Mouse (Mus musculus) lung, embryonic 16.5 days (tissue): Measurements from ENCODE around the gene Cdh13. TPM values are rescaled to one million over a fixed set of nuclear protein-coding genes. Genes with fewer than 3 reads are reported as not detected.

Experiments used
- ATAC-seq: fragments of 200-750 bp; cut with Nextera tagmentation; 2 replicates; pipeline ENCODE4 v1.8.0; 2017; ENCODE audit warnings: low read depth, mild to moderate bottlenecking, moderate library complexity
- H3K27ac ChIP-seq: fragments of 300-500 bp; sonication (generic); 2 replicates; pipeline ENCODE4 v1.5.1; 2014; ENCODE audit warnings: mild to moderate bottlenecking, control low read depth, low read length
- H3K27me3 ChIP-seq: fragments of 300-500 bp; sonication (generic); 2 replicates; pipeline ENCODE4 v1.6.1; 2014; ENCODE audit warnings: low read depth, low read length, mixed read lengths; ENCODE audit not compliant: control insufficient read depth, insufficient read depth
- H3K36me3 ChIP-seq: fragments of 300-500 bp; sonication (generic); 2 replicates; pipeline ENCODE4 v1.6.1; 2014; ENCODE audit warnings: low read length; ENCODE audit not compliant: control insufficient read depth, insufficient read depth
- H3K4me1 ChIP-seq: fragments of 300-500 bp; sonication (generic); replicated peaks from 2 replicates; pipeline ENCODE4 v1.6.1; 2014; ENCODE audit warnings: low read length, mixed read lengths; ENCODE audit not compliant: control insufficient read depth, insufficient read depth
- H3K4me2 ChIP-seq: fragments of 300-500 bp; sonication (generic); 2 replicates; pipeline ENCODE4 v1.6.1; 2014; ENCODE audit warnings: low read depth, low read length, control low read depth
- H3K4me3 ChIP-seq: fragments of 300-500 bp; sonication (generic); 2 replicates; pipeline ENCODE4 v1.5.1; 2014; ENCODE audit warnings: mild to moderate bottlenecking, low read length, control low read depth
- H3K9ac ChIP-seq: fragments of 300-500 bp; sonication (generic); 2 replicates; pipeline ENCODE4 v1.6.1; 2014; ENCODE audit warnings: low read length, control low read depth
- H3K9me3 ChIP-seq: fragments of 300-500 bp; sonication (generic); 2 replicates; pipeline ENCODE4 v1.6.1; 2016; ENCODE audit warnings: low read length; ENCODE audit not compliant: control insufficient read depth
- WGBS: fragments of 180-500 bp; shearing (Covaris S2); extraction: QIAGEN DNeasy Blood & Tissue Kit; methylation state at CpG from one replicate; pipeline ENCODE4 v1.1.7; 2014; 5-methylcytosine and 5-hydroxymethylcytosine counted together
- polyA plus RNA-seq: library from polyadenylated mRNA; unstranded; fragments of >200 nt; fragmentation: Nextera tagmentation; extraction: Ambion mirVana; gene quantifications from 2 replicates; pipeline ENCODE4 v1.2.1, GENCODE M21; 2015

Cdh13 gene
- polyA plus RNA-seq, 1 experiment from 2014 or later, result 5.8 TPM

- Histone ChIP-seq H3K4me1 (peaks cover 11% of the 10 kb centered on the region), H3K9ac (no peak overlapping the region), H3K9me3 (no peaks in the 10 kb centered on the region), H3K4me3 (no peak overlapping the region), H3K27me3 (peaks cover 28% of the 10 kb centered on the region), H3K36me3 (no peaks in the 10 kb centered on the region), H3K27ac (no peak overlapping the region), H3K4me2 (no peak overlapping the region)
- WGBS, result 75% methylated on average over 4 of the region's 4 CpGs
- ATAC-seq, result no peak
These were observed 5.6 kb downstream of the Cdh13 start for GRCm38 (mm10) chr8:118289091-118289490.

- H3K4me1 ChIP-seq, result peaks cover 7% of the 10 kb centered on the region
These were observed 6.0 kb downstream of the Cdh13 start for GRCm38 (mm10) chr8:118289525-118289924.

GRCm38 (mm10) chr8:118290266-118290665 is 6.7 kb downstream of the Cdh13 start:
- H3K4me1 ChIP-seq, result peaks cover 4% of the 10 kb centered on the region; the same call in 1 of the 2 replicates
- no peak overlapping the region for H3K4me3 ChIP-seq
- no peaks in the 10 kb centered on the region for H3K36me3 ChIP-seq
- no peaks in the 10 kb centered on the region for H3K9me3 ChIP-seq
- H3K27ac ChIP-seq, result no peak overlapping the region
- WGBS, result 53% methylated on average over 6 of the region's 6 CpGs
- H3K9ac ChIP-seq, result no peak overlapping the region
- no peak overlapping the region for H3K4me2 ChIP-seq
- H3K27me3 ChIP-seq, result peaks cover 18% of the 10 kb centered on the region
- ATAC-seq, result peak; percentile 11; the same call in 1 of the 2 replicates

More at GRCm38 (mm10) chr8:118289525-118289924, 6.0 kb downstream of the Cdh13 start:
- 76% methylated on average over 7 of the region's 7 CpGs for WGBS
- Histone ChIP-seq H3K9me3 (no peaks in the 10 kb centered on the region), H3K4me3 (no peak overlapping the region), H3K4me2 (no peak overlapping the region), H3K27ac (no peak overlapping the region), H3K36me3 (no peaks in the 10 kb centered on the region), H3K9ac (no peak overlapping the region), H3K27me3 (peaks cover 26% of the 10 kb centered on the region)
- no peak for ATAC-seq

GRCm38 (mm10) chr8:118296477-118296876 is 12.9 kb downstream of the Cdh13 start:
- no peaks in the 10 kb centered on the region for H3K36me3 ChIP-seq
- H3K4me3 ChIP-seq, result no peak overlapping the region
- H3K9me3 ChIP-seq, result no peaks in the 10 kb centered on the region
- no peak overlapping the region for H3K4me2 ChIP-seq
- H3K27me3 ChIP-seq, result no peaks in the 10 kb centered on the region
- no peak overlapping the region for H3K27ac ChIP-seq
- 68% methylated on average over 5 of the region's 5 CpGs for WGBS
- H3K9ac ChIP-seq, result no peak overlapping the region
- H3K4me1 ChIP-seq, result no peaks in the 10 kb centered on the region
- ATAC-seq, result peak; percentile 79

GRCm38 (mm10) chr8:118306957-118307356 is 23.4 kb downstream of the Cdh13 start:
- Histone ChIP-seq H3K4me2 (no peak overlapping the region), H3K27me3 (no peaks in the 10 kb centered on the region), H3K9me3 (no peaks in the 10 kb centered on the region), H3K9ac (no peak overlapping the region), H3K36me3 (no peaks in the 10 kb centered on the region), H3K4me1 (no peaks in the 10 kb centered on the region), H3K27ac (no peak overlapping the region), H3K4me3 (no peak overlapping the region)
- ATAC-seq, result no peak
- 58% methylated on average over 10 of the region's 10 CpGs for WGBS

GRCm38 (mm10) chr8:118309106-118309505 is 25.6 kb downstream of the Cdh13 start:
- WGBS, result 57% methylated on average over 3 of the region's 3 CpGs
- Histone ChIP-seq H3K27me3 (no peaks in the 10 kb centered on the region), H3K27ac (no peak overlapping the region), H3K9ac (no peak overlapping the region), H3K4me1 (no peaks in the 10 kb centered on the region), H3K9me3 (no peaks in the 10 kb centered on the region), H3K4me3 (no peak overlapping the region), H3K36me3 (no peaks in the 10 kb centered on the region), H3K4me2 (no peak overlapping the region)
- no peak for ATAC-seq

GRCm38 (mm10) chr8:118313426-118314187 is 30.1 kb downstream of the Cdh13 start:
- Histone ChIP-seq H3K4me2 (no peak overlapping the region), H3K4me1 (no peaks in the 10 kb centered on the region), H3K4me3 (no peak overlapping the region), H3K9me3 (no peaks in the 10 kb centered on the region), H3K9ac (no peak overlapping the region), H3K27me3 (no peaks in the 10 kb centered on the region), H3K36me3 (no peaks in the 10 kb centered on the region), H3K27ac (no peak overlapping the region)
- 51% methylated on average over 17 of the region's 17 CpGs for WGBS
- peak; percentile 4; the same call in 1 of the 2 replicates for ATAC-seq

- H3K4me3 ChIP-seq, result no peak overlapping the region
- no peak overlapping the region for H3K4me2 ChIP-seq
- no peaks in the 10 kb centered on the region for H3K36me3 ChIP-seq
- WGBS, result 56% methylated on average over 6 of the region's 6 CpGs
- H3K4me1 ChIP-seq, result no peaks in the 10 kb centered on the region
- no peak overlapping the region for H3K9ac ChIP-seq
- peak; percentile 60 for ATAC-seq
- H3K9me3 ChIP-seq, result no peaks in the 10 kb centered on the region
- no peaks in the 10 kb centered on the region for H3K27me3 ChIP-seq
- no peak overlapping the region for H3K27ac ChIP-seq
These were observed 30.6 kb downstream of the Cdh13 start for GRCm38 (mm10) chr8:118314188-118314563.

GRCm38 (mm10) chr8:118314932-118315331 is 31.4 kb downstream of the Cdh13 start:
- WGBS, result 72% methylated on average over 7 of the region's 7 CpGs

More at GRCm38 (mm10) chr8:118314932-118315331, 31.4 kb downstream of the Cdh13 start:
- no peaks in the 10 kb centered on the region for H3K27me3 ChIP-seq
- H3K4me2 ChIP-seq, result no peak overlapping the region
- no peaks in the 10 kb centered on the region for H3K4me1 ChIP-seq
- no peak overlapping the region for H3K27ac ChIP-seq
- H3K4me3 ChIP-seq, result no peak overlapping the region
- no peaks in the 10 kb centered on the region for H3K9me3 ChIP-seq
- no peak for ATAC-seq
- no peaks in the 10 kb centered on the region for H3K36me3 ChIP-seq
- H3K9ac ChIP-seq, result no peak overlapping the region
